Mouse (Mus musculus): ENCODE measurements around the gene Cdh23. TPM values are rescaled to one million over a fixed set of nuclear protein-coding genes. Genes with fewer than 3 reads are reported as not detected.
A peak's percentile ranks its signal among the peaks of the same experiment; 100 is the strongest.

Gene Cdh23
- polyA plus RNA-seq, 1 experiment from 2014 or later: 0.53 TPM

GRCm38 (mm10) chr10:60260557-60261294 is 435.6 kb downstream of the Cdh23 start:
- no peak overlapping the region for H3K4me2 ChIP-seq (ENCODE audit: low read depth, low read length)
- H3K36me3 ChIP-seq (ENCODE audit: control insufficient read depth, insufficient read depth, low read length): no peaks in the 10 kb centered on the region
- peaks cover 8% of the 10 kb centered on the region for H3K4me1 ChIP-seq (ENCODE audit: control insufficient read depth, insufficient read depth, low read length)
- H3K9ac ChIP-seq (ENCODE audit: low read length): no peak overlapping the region
- WGBS: 84% methylated on average over 5 of the region's 5 CpGs
- peak overlapping the region; percentile 22 for H3K27ac ChIP-seq (ENCODE audit: low read length)
- H3K9me3 ChIP-seq (replicated peaks; ENCODE audit: control insufficient read depth, low read length): no peaks in the 10 kb centered on the region
- H3K27me3 ChIP-seq (ENCODE audit: control insufficient read depth, insufficient read depth, low read length): no peaks in the 10 kb centered on the region
- no peak for ATAC-seq (ENCODE audit: insufficient read depth, low FRiP score)
- H3K4me3 ChIP-seq (replicated peaks; ENCODE audit: low read length): no peak overlapping the region

- Histone ChIP-seq H3K4me2 (ENCODE audit: low read depth, low read length) (no peak overlapping the region), H3K27me3 (ENCODE audit: control insufficient read depth, insufficient read depth, low read length) (no peaks in the 10 kb centered on the region), H3K36me3 (ENCODE audit: control insufficient read depth, insufficient read depth, low read length) (no peaks in the 10 kb centered on the region), H3K9me3 (replicated peaks; ENCODE audit: control insufficient read depth, low read length) (no peaks in the 10 kb centered on the region), H3K4me3 (replicated peaks; ENCODE audit: low read length) (no peak overlapping the region), H3K9ac (ENCODE audit: low read length) (no peak overlapping the region), H3K4me1 (ENCODE audit: control insufficient read depth, insufficient read depth, low read length) (peaks cover 10% of the 10 kb centered on the region), H3K27ac (ENCODE audit: low read length) (no peak overlapping the region)
- 62% methylated on average over 16 of the region's 16 CpGs for WGBS
- ATAC-seq (ENCODE audit: insufficient read depth, low FRiP score): no peak
Observed at GRCm38 (mm10) chr10:60257261-60257825, 438.9 kb downstream of the Cdh23 start.

GRCm38 (mm10) chr10:60256088-60256487 is 440.2 kb downstream of the Cdh23 start:
- 0 out of 2 replicates have a peak, but pooled peaks have one; percentile 17 for ATAC-seq (ENCODE audit: insufficient read depth, low FRiP score)
- 61% methylated on average over 6 of the region's 6 CpGs for WGBS
- no peak overlapping the region for H3K4me2 ChIP-seq (ENCODE audit: low read depth, low read length)
- H3K27ac ChIP-seq (ENCODE audit: low read length): 0 out of 2 replicates have a peak overlapping the region, but pooled peaks have one; percentile 22
- 0 out of 2 replicates have a peak, but pooled peaks cover 7% of the 10 kb centered on the region for H3K4me1 ChIP-seq (ENCODE audit: control insufficient read depth, insufficient read depth, low read length)
- H3K9me3 ChIP-seq (replicated peaks; ENCODE audit: control insufficient read depth, low read length): no peaks in the 10 kb centered on the region
- H3K27me3 ChIP-seq (ENCODE audit: control insufficient read depth, insufficient read depth, low read length): no peaks in the 10 kb centered on the region
- H3K36me3 ChIP-seq (ENCODE audit: control insufficient read depth, insufficient read depth, low read length): no peaks in the 10 kb centered on the region
- no peak overlapping the region for H3K4me3 ChIP-seq (replicated peaks; ENCODE audit: low read length)
- H3K9ac ChIP-seq (ENCODE audit: low read length): no peak overlapping the region

Other genes with a start within 250 kb of the Cdh23 start
- 6.9 and 9.6 TPM in 2 replicates for gene Slc29a3, start 56.3 kb upstream of the Cdh23 start, polyA plus RNA-seq (2015; fragmentation: Nextera tagmentation; extraction: Ambion mirVana)
- 3.7 and 4.0 TPM in 2 replicates for gene Unc5b, start 135.1 kb upstream of the Cdh23 start, polyA plus RNA-seq (2015; fragmentation: Nextera tagmentation; extraction: Ambion mirVana)

Measured in stomach, embryonic 16.5 days (tissue).